Mouse (Mus musculus) CH12.LX (cell line): Measurements from ENCODE around the gene Rictor. TPM values are rescaled to one million over a fixed set of nuclear protein-coding genes. Genes with fewer than 3 reads are reported as not detected.

Experiments
- DNase-seq: peaks from one replicate; pipeline ENCODE4 v3.0.0-alpha.2; 2013; ENCODE audit errors: extremely low read depth
- H3K27ac ChIP-seq: 2 replicates; pipeline ENCODE4 v1.5.1; 2012; ENCODE audit warnings: low read depth, mild to moderate bottlenecking, control low read depth, moderate library complexity; ENCODE audit not compliant: insufficient read depth
- H3K27me3 ChIP-seq: replicated peaks from 2 replicates; pipeline ENCODE3; 2012; ENCODE audit warnings: inconsistent platforms
- H3K36me3 ChIP-seq, 2 experiments: replicated peaks in 1 of 2; 2 replicates each; pipeline versions ENCODE3 to v1.6.1; 2012; ENCODE audit warnings: inconsistent platforms in 1 of 2, low read length in 1 of 2, mild to moderate bottlenecking in 1 of 2, mixed read lengths in 1 of 2, moderate library complexity in 1 of 2; ENCODE audit not compliant: control insufficient read depth in 1 of 2, insufficient read depth in 1 of 2
- H3K4me1 ChIP-seq, 2 experiments: 2 replicates each; pipeline ENCODE4 v1.6.1; 2012; ENCODE audit warnings: inconsistent platforms in 1 of 2, moderate library complexity in 1 of 2; ENCODE audit not compliant: insufficient read depth in 2 of 2, control insufficient read depth in 1 of 2
- H3K4me2 ChIP-seq: 2 replicates; pipeline ENCODE4 v1.6.1; 2012; ENCODE audit warnings: low read depth, mild to moderate bottlenecking, control low read depth; ENCODE audit not compliant: poor library complexity, insufficient read depth, severe bottlenecking
- H3K4me3 ChIP-seq, 3 experiments: fragments of 150-350 bp in 1 of 3; sonication (generic) in 1 of 3; replicated peaks in 1 of 3; 2 replicates each; pipeline versions ENCODE3 to v1.5.1; 2011 to 2012; ENCODE audit warnings: low read depth in 2 of 3, low read length in 2 of 3, mild to moderate bottlenecking in 2 of 3, moderate library complexity in 2 of 3, control low read depth in 1 of 3, improper control_type of control experiment in 1 of 3, inconsistent platforms in 1 of 3, mixed read lengths in 1 of 3; ENCODE audit not compliant: poor library complexity in 1 of 3
- H3K79me2 ChIP-seq: replicated peaks from 2 replicates; pipeline ENCODE4 v1.6.1; 2012; ENCODE audit warnings: mild to moderate bottlenecking, moderate library complexity; ENCODE audit not compliant: control insufficient read depth, poor library complexity, insufficient read depth, severe bottlenecking; ENCODE audit errors: extremely low read depth
- H3K9ac ChIP-seq: 2 replicates; pipeline ENCODE4 v1.6.1; 2012; ENCODE audit warnings: low read depth, mild to moderate bottlenecking, control low read depth, moderate library complexity; ENCODE audit not compliant: insufficient read depth
- H3K9me3 ChIP-seq: replicated peaks from 2 replicates; pipeline ENCODE3; 2012; ENCODE audit warnings: low read length, inconsistent platforms, mixed read lengths
- BHLHE40 ChIP-seq: IDR thresholded peaks from 2 replicates; pipeline ENCODE4 v1.6.1; 2011; ENCODE audit warnings: mild to moderate bottlenecking, low read depth, low read length, improper control_type of control experiment
- CHD1 ChIP-seq: IDR thresholded peaks from 2 replicates; pipeline ENCODE4 v1.6.1; 2012; ENCODE audit warnings: low read depth, low read length, improper control_type of control experiment, inconsistent platforms
- EP300 ChIP-seq: IDR thresholded peaks from 2 replicates; pipeline ENCODE4 v1.6.1; 2011; ENCODE audit warnings: low read length, improper control_type of control experiment
- GABPA ChIP-seq: IDR thresholded peaks from 2 replicates; pipeline ENCODE4 v1.6.1; 2012; ENCODE audit warnings: low read depth, low read length, improper control_type of control experiment, inconsistent platforms; ENCODE audit not compliant: insufficient replicate concordance
- HCFC1 ChIP-seq: IDR thresholded peaks from 2 replicates; pipeline ENCODE4 v1.6.1; 2012; ENCODE audit warnings: low read depth, mild to moderate bottlenecking, inconsistent platforms, low read length, improper control_type of control experiment
- IRF4 ChIP-seq: IDR thresholded peaks from 2 replicates; pipeline ENCODE4 v1.6.1; 2014; ENCODE audit warnings: low read depth, mild to moderate bottlenecking, inconsistent platforms, low read length, improper control_type of control experiment
- JUN ChIP-seq: IDR thresholded peaks from 2 replicates; pipeline ENCODE4 v1.6.1; 2011; ENCODE audit warnings: low read depth, mild to moderate bottlenecking, low read length, improper control_type of control experiment, moderate library complexity; ENCODE audit not compliant: insufficient read depth
- JUND ChIP-seq: conservative IDR thresholded peaks from 2 replicates; pipeline ENCODE4 v1.6.1; 2011; ENCODE audit warnings: low read depth, low read length, improper control_type of control experiment
- MAX ChIP-seq: IDR thresholded peaks from 2 replicates; pipeline ENCODE4 v1.6.1; 2011; ENCODE audit warnings: low read length, improper control_type of control experiment
- MAZ ChIP-seq: IDR thresholded peaks from 2 replicates; pipeline ENCODE4 v1.6.1; 2012; ENCODE audit warnings: low read depth, mild to moderate bottlenecking, inconsistent platforms, low read length, improper control_type of control experiment, moderate library complexity
- MEF2A ChIP-seq: IDR thresholded peaks from 2 replicates; pipeline ENCODE4 v1.6.1; 2014; ENCODE audit warnings: low read depth, mild to moderate bottlenecking, inconsistent platforms, low read length, improper control_type of control experiment, borderline replicate concordance
- MYC ChIP-seq: IDR thresholded peaks from 2 replicates; pipeline ENCODE4 v1.6.1; 2011; ENCODE audit warnings: low read depth, mild to moderate bottlenecking, improper control_type of control experiment, low read length
- NELFE ChIP-seq: IDR thresholded peaks from 2 replicates; pipeline ENCODE4 v1.6.1; 2011; ENCODE audit warnings: low read depth, low read length, improper control_type of control experiment
- NRF1 ChIP-seq: IDR thresholded peaks from 2 replicates; pipeline ENCODE4 v1.6.1; 2014; ENCODE audit warnings: low read depth, mild to moderate bottlenecking, inconsistent platforms, low read length, improper control_type of control experiment, moderate library complexity
- PAX5 ChIP-seq: IDR thresholded peaks from 2 replicates; pipeline ENCODE4 v1.6.1; 2012; ENCODE audit warnings: low read length, inconsistent platforms, mixed read lengths
- POLR2A ChIP-seq: IDR thresholded peaks from 2 replicates; pipeline ENCODE4 v1.6.1; 2011; ENCODE audit warnings: low read depth, mild to moderate bottlenecking, improper control_type of control experiment, low read length
- RAD21 ChIP-seq: IDR thresholded peaks from 2 replicates; pipeline ENCODE4 v1.6.1; 2011; ENCODE audit warnings: low read depth, mild to moderate bottlenecking, low read length, improper control_type of control experiment, moderate library complexity
- RCOR1 ChIP-seq: conservative IDR thresholded peaks from 2 replicates; pipeline ENCODE4 v1.6.1; 2012; ENCODE audit warnings: low read depth, mild to moderate bottlenecking, inconsistent platforms, low read length, improper control_type of control experiment
- SIN3A ChIP-seq: IDR thresholded peaks from 2 replicates; pipeline ENCODE4 v1.6.1; 2012; ENCODE audit warnings: low read length, improper control_type of control experiment, inconsistent platforms
- TBP ChIP-seq: conservative IDR thresholded peaks from 2 replicates; pipeline ENCODE4 v1.6.1; 2011; ENCODE audit warnings: low read depth, low read length, improper control_type of control experiment
- TCF12 ChIP-seq: IDR thresholded peaks from 2 replicates; pipeline ENCODE4 v1.6.1; 2014; ENCODE audit warnings: low read depth, mild to moderate bottlenecking, inconsistent platforms, low read length, improper control_type of control experiment
- UBTF ChIP-seq: IDR thresholded peaks from 2 replicates; pipeline ENCODE4 v1.6.1; 2012; ENCODE audit warnings: low read depth, mild to moderate bottlenecking, inconsistent platforms, low read length, improper control_type of control experiment, moderate library complexity
- USF1 ChIP-seq: IDR thresholded peaks from 2 replicates; pipeline ENCODE4 v1.6.1; 2014; ENCODE audit warnings: low read depth, mild to moderate bottlenecking, inconsistent platforms, low read length, improper control_type of control experiment
- ZMIZ1 ChIP-seq: IDR thresholded peaks from 2 replicates; pipeline ENCODE4 v1.6.1; 2012; ENCODE audit warnings: low read depth, mild to moderate bottlenecking, inconsistent platforms, low read length, improper control_type of control experiment
- ZNF384 ChIP-seq: IDR thresholded peaks from 2 replicates; pipeline ENCODE4 v1.6.1; 2012; ENCODE audit warnings: low read depth, low read length, improper control_type of control experiment, inconsistent platforms
- dilution Hi-C: fragments of 300-500 bp; cut with MboI; formaldehyde crosslinking; loops from 2 replicates; pipeline ENCODE4 v1.14.3; 2020; ENCODE audit warnings: low sequenced_read_pairs; ENCODE audit not compliant: extremely low pct_unique_long_range_greater_than_20kb, extremely low pct_ligation_motif_present
- in situ Hi-C: fragments of 300-500 bp; cut with MboI; formaldehyde crosslinking; loops from 3 replicates; pipeline ENCODE4 v1.14.3; 2019; ENCODE audit warnings: low sequenced_read_pairs, low pct_ligation_motif_present, low pct_unique_long_range_greater_than_20kb, mixed read lengths
- polyA plus RNA-seq: library from polyadenylated mRNA; unstranded; fragments of >175 nt; gene quantifications from 2 replicates; pipeline ENCODE4 v1.2.1, GENCODE M21; 2012; ENCODE audit warnings: low read depth; ENCODE audit not compliant: insufficient read length
- total RNA-seq, 2 experiments: library from RNA; depleted of rRNA; stranded (reverse); fragments of 300-350 nt in 1 of 2; fragments of >200 nt in 1 of 2; gene quantifications; 2 replicates each; pipeline ENCODE4 v1.2.3; 2012 to 2014

The Rictor gene
- total and polyA plus RNA-seq, 3 experiments, result 7.1 to 8.0 (median 7.4) TPM

DNA sequence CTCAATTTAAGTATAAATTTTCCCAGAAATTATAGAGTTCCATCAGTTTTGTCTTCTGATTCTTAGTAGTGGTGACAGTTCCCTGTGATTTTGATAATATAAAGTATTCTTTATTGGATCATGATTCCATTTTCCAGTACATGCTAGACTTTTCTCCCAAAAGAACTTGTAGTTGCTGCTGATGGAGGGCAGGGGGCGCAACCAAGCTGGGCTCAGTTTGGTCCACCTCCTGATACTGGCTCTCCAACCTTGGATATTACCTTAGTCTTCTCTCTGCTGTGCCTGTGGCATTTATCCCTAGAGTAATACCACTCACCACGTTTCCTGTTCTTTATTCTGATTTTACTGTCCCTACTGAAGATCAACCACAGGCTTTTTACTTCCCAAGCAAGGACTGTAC lies 6.0 kb upstream of the Rictor start (continued):
- TF ChIP-seq JUN (no peak), JUND (no peak), PAX5 (no peak), GABPA (no peak), NRF1 (no peak), RCOR1 (no peak)

- H3K4me3 ChIP-seq, result peak overlapping the region; percentile 19 to 37 (median 21)
- TF ChIP-seq SIN3A, result peak; percentile 60; the same call in 1 of the 2 replicates
- TF ChIP-seq BHLHE40, result peak; percentile 48; the same call in 1 of the 2 replicates
- TF ChIP-seq EP300, result peak; percentile 79
- no peak for TF ChIP-seq TCF12
- no peak for TF ChIP-seq MAX
- peak; percentile 78 for TF ChIP-seq IRF4
- 0 out of 2 replicates have a peak, but pooled peaks have one; percentile 22 for TF ChIP-seq MYC
- 0 out of 2 replicates have a peak, but pooled peaks have one; percentile 8 for TF ChIP-seq JUND
- TF ChIP-seq MAZ, result no peak
- TF ChIP-seq ZNF384, result peak; percentile 92
- TF ChIP-seq ZMIZ1, result no peak
- TF ChIP-seq MEF2A, result 0 out of 2 replicates have a peak, but pooled peaks have one; percentile 42
- in situ Hi-C loops, result no loop called here
These were observed 2.8 kb upstream of the Rictor start for GRCm38 (mm10) chr15:6705351-6705901.

GRCm38 (mm10) chr15:6707551-6707935 lies 636 bp upstream of the Rictor start:
- Histone ChIP-seq H3K4me3 (peak overlapping the region; percentile 63 to 91 (median 84)), H3K9me3 (no peaks in the 10 kb centered on the region), H3K4me2 (peak overlapping the region; percentile 18)
- in situ Hi-C loops (no loop called here), dilution Hi-C loops (no loop called here)
- TF ChIP-seq HCFC1 (no peak), SIN3A (no peak; the same call in none of the 2 replicates), RAD21 (no peak), NELFE (0 out of 2 replicates have a peak, but pooled peaks have one; percentile 8), USF1 (no peak), CHD1 (no peak), MAX (no peak), UBTF (peak; percentile 88), POLR2A (peak; percentile 37), TBP (no peak), NRF1 (no peak)
- TF ChIP-seq, all 38 proteins: peak for 3
- Histone ChIP-seq H3K4me1 (peaks cover 2 to 37% of the 10 kb centered on the region in 2 experiments; a peak in 2 of 4 replicates), H3K27ac (no peak overlapping the region), H3K36me3 (peaks cover 0 to 1% of the 10 kb centered on the region in 2 experiments), H3K9ac (peak overlapping the region; percentile 93), H3K27me3 (peaks cover 13% of the 10 kb centered on the region), H3K79me2 (peaks cover 24% of the 10 kb centered on the region)
- DNase-seq, result peak; percentile 44

More at GRCm38 (mm10) chr15:6705351-6705901, 2.8 kb upstream of the Rictor start:
- peak overlapping the region; percentile 62; the same call in 1 of the 2 replicates for H3K27ac ChIP-seq
- peak; percentile 76 for DNase-seq
- H3K4me1 ChIP-seq, result peaks cover 2 to 31% of the 10 kb centered on the region in 2 experiments; a peak in 2 of 4 replicates
- peak overlapping the region; percentile 9; the same call in 1 of the 2 replicates for H3K9ac ChIP-seq
- no peaks in the 10 kb centered on the region for H3K9me3 ChIP-seq
- H3K4me2 ChIP-seq, result peak overlapping the region; percentile 62
- H3K27me3 ChIP-seq, result peaks cover 13% of the 10 kb centered on the region
- dilution Hi-C loops, result no loop called here
- peaks cover 9% of the 10 kb centered on the region for H3K79me2 ChIP-seq
- H3K36me3 ChIP-seq, result no peaks in the 10 kb centered on the region
